In genomic region chr13:32630122-32630732, GRCm38 (mm10) we compare ENCODE assay signal across 14 mouse cellular contexts.
A peak's percentile ranks its signal among the peaks of the same experiment; 100 is the strongest.
DNase-seq lines count a peak whose midpoint lies in the region; ATAC-seq and TF ChIP-seq lines count a peak whose summit lies in the region.
"Had no signal": no experiment of that assay in that cellular context is flagged by ENCODE, and none has a peak within 500 bp of the region (broad histone marks: within the 10 kb centered on the region; RNA-seq: fewer than 3 reads in every experiment).

No protein-coding gene starts in this region.

- DNase-seq in adrenal gland, postnatal 25 days, result peak; percentile 16
- DNase-seq in adrenal gland, postnatal 4 days (ENCODE audit: low spot score in 2 of 2), result no peak
- DNase-seq in 3T3-L1 (ENCODE audit: low read depth, low spot score), result peak; percentile 71
- peak; percentile 7 for DNase-seq in limb, embryonic 14.5 days (ENCODE audit: low spot score)
- DNase-seq in cerebellum, adult 9-11 months, result no peak
- no peak for DNase-seq in spleen, postnatal 4 days (ENCODE audit: low spot score in 2 of 2)
- DNase-seq in embryo, embryonic 10 days (ENCODE audit: low spot score), result no peak
- DNase-seq: adrenal gland, postnatal 14 days; cerebellum, adult 11-12 months; forebrain, postnatal 0 days; right cerebral cortex, postnatal 14 days had no signal

- H3K27me3 ChIP-seq in heart, embryonic 12.5 days (replicated peaks), result no peaks in the 10 kb centered on the region
- no peaks in the 10 kb centered on the region for H3K27me3 ChIP-seq in limb, embryonic 14.5 days (ENCODE audit: control insufficient read depth, insufficient read depth, low read length)
- H3K27me3 ChIP-seq: neural tube, embryonic 12.5 days had no signal

- H3K9ac ChIP-seq in heart, embryonic 12.5 days, result no peak overlapping the region
- H3K9ac ChIP-seq in limb, embryonic 14.5 days (ENCODE audit: low read depth, low read length, severe bottlenecking), result no peak overlapping the region
- H3K9ac ChIP-seq: forebrain, postnatal 0 days; neural tube, embryonic 12.5 days had no signal

- H3K4me1 ChIP-seq in heart, embryonic 12.5 days (replicated peaks), result peaks cover 16% of the 10 kb centered on the region
- no peaks in the 10 kb centered on the region for H3K4me1 ChIP-seq in limb, embryonic 14.5 days (ENCODE audit: control insufficient read depth, insufficient read depth, low read length)
- H3K4me1 ChIP-seq: midbrain, embryonic 10.5 days; neural tube, embryonic 12.5 days had no signal

- no peak for TF ChIP-seq POLR2A in limb, embryonic 14.5 days (IDR thresholded peaks at IDR 0.05; ENCODE audit: borderline replicate concordance, extremely low read depth, insufficient read depth, insufficient read length)

- H3K4me2 ChIP-seq in heart, embryonic 12.5 days, result no peak overlapping the region
- no peak overlapping the region for H3K4me2 ChIP-seq in limb, embryonic 14.5 days (replicated peaks; ENCODE audit: low read depth, low read length, severe bottlenecking)
- H3K4me2 ChIP-seq: neural tube, embryonic 12.5 days had no signal

- peak overlapping the region; percentile 38 for H3K27ac ChIP-seq in heart, embryonic 12.5 days (ENCODE audit: poor library complexity, severe bottlenecking)
- H3K27ac ChIP-seq in limb, embryonic 14.5 days (replicated peaks; ENCODE audit: low read depth, low read length), result no peak overlapping the region
- H3K27ac ChIP-seq: midbrain, embryonic 10.5 days; neural tube, embryonic 12.5 days had no signal

- no peak overlapping the region for H3K4me3 ChIP-seq in heart, embryonic 12.5 days
- no peak overlapping the region for H3K4me3 ChIP-seq in limb, embryonic 14.5 days (replicated peaks; ENCODE audit: low read length)
- H3K4me3 ChIP-seq: midbrain, embryonic 10.5 days; neural tube, embryonic 12.5 days had no signal

- ATAC-seq in heart, embryonic 12.5 days (ENCODE audit: insufficient number of reproducible peaks, low FRiP score), result peak; percentile 81
- ATAC-seq in limb, embryonic 14.5 days (ENCODE audit: low FRiP score, low read depth), result peak; percentile 53; the same call in 1 of the 2 replicates
- ATAC-seq: forebrain, postnatal 0 days had no signal

- H3K36me3 ChIP-seq in heart, embryonic 12.5 days, result no peaks in the 10 kb centered on the region
- no peaks in the 10 kb centered on the region for H3K36me3 ChIP-seq in limb, embryonic 14.5 days (ENCODE audit: control insufficient read depth, insufficient read depth, low read length)
- H3K36me3 ChIP-seq: midbrain, embryonic 10.5 days; neural tube, embryonic 12.5 days had no signal

- H3K9me3 ChIP-seq in heart, embryonic 12.5 days (replicated peaks), result no peaks in the 10 kb centered on the region
- no peaks in the 10 kb centered on the region for H3K9me3 ChIP-seq in limb, embryonic 14.5 days (ENCODE audit: control insufficient read depth, low read length)
- H3K9me3 ChIP-seq: midbrain, embryonic 10.5 days; neural tube, embryonic 12.5 days had no signal

Comparison
In these comparisons a context has a peak if more than half of its experiments do, and no peak if none do; other contexts are left out.
1. DNase-seq: peak in adrenal gland, postnatal 25 days (single experiment), 3T3-L1 (single experiment) and limb, embryonic 14.5 days (single experiment); none in adrenal gland, postnatal 4 days (0 of 2), cerebellum, adult 9-11 months (single experiment), spleen, postnatal 4 days (0 of 2) and embryo, embryonic 10 days (single experiment).